Mouse (Mus musculus) induced T-regulatory cell, adult 2 months (primary cell): ENCODE measurements around the gene Zbtb25.

Experiments used
- DNase-seq: peaks from one replicate; pipeline ENCODE4 v3.0.0-alpha.2; 2012; ENCODE audit warnings: low read depth

Zbtb25 gene

GRCm38 (mm10) chr12:76336111-76336965, 33.1 kb downstream of the Zbtb25 start:
- DNase-seq: no peak

- DNase-seq: no peak
Measured at GRCm38 (mm10) chr12:76335641-76336040, 33.8 kb downstream of the Zbtb25 start.

- no peak for DNase-seq
Measured at GRCm38 (mm10) chr12:76333688-76334087, 35.7 kb downstream of the Zbtb25 start.

- DNase-seq: no peak
Measured at GRCm38 (mm10) chr12:76328567-76329354, 40.6 kb downstream of the Zbtb25 start.

GRCm38 (mm10) chr12:76326437-76327220, 42.8 kb downstream of the Zbtb25 start:
- no peak for DNase-seq

- DNase-seq: peak; percentile 68
Measured at GRCm38 (mm10) chr12:76324679-76325431, 44.5 kb downstream of the Zbtb25 start, which contains the start of gene Akap5. Gene Akap5, plus strand, starts transcription at chr12:76324891.

GRCm38 (mm10) chr12:76318282-76319212, 50.9 kb downstream of the Zbtb25 start:
- DNase-seq: no peak

- peak; percentile 41 for DNase-seq
Measured at GRCm38 (mm10) chr12:76311951-76312350, 57.5 kb downstream of the Zbtb25 start.

- no peak for DNase-seq
Measured at GRCm38 (mm10) chr12:76311227-76311626, 58.2 kb downstream of the Zbtb25 start.

GRCm38 (mm10) chr12:76310633-76311032, 58.8 kb downstream of the Zbtb25 start:
- no peak for DNase-seq

- no peak for DNase-seq
Measured at GRCm38 (mm10) chr12:76310007-76310406, 59.4 kb downstream of the Zbtb25 start.

GRCm38 (mm10) chr12:76308436-76308835, 61.0 kb downstream of the Zbtb25 start:
- DNase-seq: no peak

- peak; percentile 70 for DNase-seq
Measured at GRCm38 (mm10) chr12:76307964-76308363, 61.4 kb downstream of the Zbtb25 start.

GRCm38 (mm10) chr12:76306852-76307561, 62.4 kb downstream of the Zbtb25 start:
- DNase-seq: no peak

GRCm38 (mm10) chr12:76305107-76305506, 64.3 kb downstream of the Zbtb25 start:
- no peak for DNase-seq

GRCm38 (mm10) chr12:76304199-76304598, 65.2 kb downstream of the Zbtb25 start:
- DNase-seq: no peak

- no peak for DNase-seq
Measured at GRCm38 (mm10) chr12:76303474-76303873, 65.9 kb downstream of the Zbtb25 start.

- DNase-seq: no peak
Measured at GRCm38 (mm10) chr12:76300367-76300766, 69.0 kb downstream of the Zbtb25 start.

GRCm38 (mm10) chr12:76299361-76299906, 70.0 kb downstream of the Zbtb25 start:
- DNase-seq: no peak
